Comparison of ENCODE assay signal across 9 mouse cellular contexts in the genomic region with DNA sequence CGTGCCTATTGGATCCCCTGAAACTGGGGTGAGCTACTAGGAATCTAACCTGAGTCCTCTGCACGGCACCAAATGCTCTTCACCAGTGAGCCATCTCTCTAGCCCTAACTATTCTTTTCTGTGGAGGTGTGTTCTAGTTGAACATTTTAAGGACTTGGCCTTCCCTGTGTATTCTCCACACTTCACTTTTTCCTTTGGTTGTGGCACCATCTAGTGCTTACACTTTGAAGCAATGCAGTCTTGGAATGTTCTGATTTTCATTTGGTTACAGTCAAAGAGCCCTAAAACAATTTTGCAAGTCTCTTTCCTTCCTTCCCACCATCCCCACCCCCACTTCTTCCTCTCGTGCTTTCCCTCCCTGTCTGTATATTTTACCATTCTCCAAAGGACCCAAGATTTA. TPM values are rescaled to one million over a fixed set of nuclear protein-coding genes. Genes with fewer than 3 reads are reported as not detected.
DNase-seq lines count a peak whose midpoint lies in the region; ATAC-seq and TF ChIP-seq lines count a peak whose summit lies in the region.
"Had no signal": no experiment of that assay in that cellular context is flagged by ENCODE, and none has a peak within 500 bp of the region (broad histone marks: within the 10 kb centered on the region; RNA-seq: fewer than 3 reads in every experiment).

No protein-coding gene starts in this region.

- H3K9me3 ChIP-seq in liver, embryonic 11.5 days (ENCODE audit: control insufficient read depth, low read length) = no peaks in the 10 kb centered on the region
- H3K9me3 ChIP-seq: embryonic facial prominence, embryonic 12.5 days had no signal

- TF ChIP-seq CTCF in liver, adult 2 months (IDR thresholded peaks at IDR 0.05; ENCODE audit: low read depth, low read length) = 0 out of 2 replicates have a peak, but pooled peaks have one; percentile 17

- no peak for ATAC-seq in liver, embryonic 11.5 days (replicated peaks; ENCODE audit: low FRiP score)

- peaks cover 4% of the 10 kb centered on the region; the same call in 1 of the 2 replicates for H3K4me1 ChIP-seq in liver, adult 2 months (ENCODE audit: control insufficient read depth, insufficient read depth, low read length)
- peaks cover under 1% of the 10 kb centered on the region; the same call in 1 of the 2 replicates for H3K4me1 ChIP-seq in liver, embryonic 11.5 days (replicated peaks; ENCODE audit: control insufficient read depth, insufficient read depth, low read length)

- H3K27ac ChIP-seq in liver, adult 2 months (replicated peaks; ENCODE audit: insufficient read depth, low read depth, low read length) = no peak overlapping the region
- H3K27ac ChIP-seq in liver, embryonic 11.5 days (ENCODE audit: low read depth, low read length) = no peak overlapping the region
- H3K27ac ChIP-seq: embryonic facial prominence, embryonic 12.5 days had no signal

- H3K4me2 ChIP-seq in liver, embryonic 11.5 days = no peak overlapping the region
- H3K4me2 ChIP-seq: embryonic facial prominence, embryonic 12.5 days had no signal

- H3K4me3 ChIP-seq in liver, adult 2 months (ENCODE audit: insufficient read depth, low read depth, low read length) = no peak overlapping the region
- no peak overlapping the region for H3K4me3 ChIP-seq in liver, embryonic 11.5 days (ENCODE audit: low read depth, low read length)
- H3K4me3 ChIP-seq: embryonic facial prominence, embryonic 12.5 days had no signal

- H3K79me2 ChIP-seq in liver, adult 2 months (ENCODE audit: control insufficient read depth, insufficient read depth, low read length) = peaks cover 26% of the 10 kb centered on the region; the same call in 1 of the 2 replicates

- no peak overlapping the region for H3K9ac ChIP-seq in liver, adult 2 months (ENCODE audit: low read depth, low read length)
- no peak overlapping the region for H3K9ac ChIP-seq in liver, embryonic 11.5 days (ENCODE audit: low read depth, low read length)
- H3K9ac ChIP-seq: embryonic facial prominence, embryonic 12.5 days had no signal

- H3K27me3 ChIP-seq in liver, adult 2 months (ENCODE audit: control insufficient read depth, insufficient read depth, low read length) = no peaks in the 10 kb centered on the region
- H3K27me3 ChIP-seq in liver, embryonic 11.5 days (replicated peaks; ENCODE audit: control insufficient read depth, insufficient read depth, low read length) = no peaks in the 10 kb centered on the region
- H3K27me3 ChIP-seq: embryonic facial prominence, embryonic 12.5 days had no signal

- no peaks in the 10 kb centered on the region for H3K36me3 ChIP-seq in liver, adult 2 months (ENCODE audit: control insufficient read depth, insufficient read depth, low read length)
- no peaks in the 10 kb centered on the region for H3K36me3 ChIP-seq in liver, embryonic 11.5 days (ENCODE audit: control insufficient read depth, insufficient read depth, low read length)
- H3K36me3 ChIP-seq: embryonic facial prominence, embryonic 12.5 days had no signal

- TF ChIP-seq POLR2A in liver, adult 2 months (IDR thresholded peaks at IDR 0.05; ENCODE audit: extremely low read depth, insufficient read depth, low read length) = no peak

- WGBS in liver, adult 2 months = 80% methylated on average over 3 of the region's 3 CpGs
- WGBS in liver, embryonic 11.5 days = 73% methylated on average over 3 of the region's 3 CpGs

- peak; percentile 13 for DNase-seq in cerebellum, adult 11 months
- DNase-seq in cerebellum, postnatal 4 days (ENCODE audit: low spot score in 2 of 2) = no peak
- peak; percentile 24 for DNase-seq in liver, adult 2 months (ENCODE audit: extremely low read depth, low read depth, low spot score)
- DNase-seq in liver, embryonic 11.5 days (ENCODE audit: low spot score) = no peak
- peak; percentile 51 to 56 for DNase-seq in cerebellum, postnatal 10 days
- DNase-seq in layer of hippocampus, postnatal 14 days (ENCODE audit: low spot score in 2 of 2) = peak; percentile 16 to 57
- DNase-seq in spleen, adult 12 weeks (ENCODE audit: low spot score) = no peak
- DNase-seq in spleen, adult 18-20 months = no peak

RNA-seq across cellular contexts. Expression of a gene that starts 33.6 kb away (rescaled TPM):
- 11.5 and 15.3 TPM in 2 replicates for total RNA-seq in liver, adult 2 months (2014; rRNA removed)
- 11.3 and 13.5 TPM in 2 replicates for polyA plus RNA-seq in liver, adult 2 months (2012; rRNA removed)
- 64.8 and 72.5 TPM in 2 replicates for polyA plus RNA-seq in liver, embryonic 11.5 days (2014; fragmentation: Nextera tagmentation; extraction: Ambion mirVana)
- total RNA-seq in layer of hippocampus, postnatal 14 days (2021) = 10 to 100 TPM; 22.8 to 23.3 TPM

Comparison
In these comparisons a context has a peak if more than half of its experiments do, and no peak if none do; other contexts are left out.
1. DNase-seq: peak in cerebellum, adult 11 months (single experiment), liver, adult 2 months (single experiment), cerebellum, postnatal 10 days (2 of 2) and layer of hippocampus, postnatal 14 days (2 of 2); none in cerebellum, postnatal 4 days (0 of 2), liver, embryonic 11.5 days (single experiment), spleen, adult 12 weeks (single experiment) and spleen, adult 18-20 months (0 of 2).